Mouse (Mus musculus) embryo, embryonic 11.5 days (tissue): ENCODE measurements around the gene Cmya5.
"Not testable (repeated sequence)": the region's sequence is repeated elsewhere in the genome, so short reads cannot be mapped to it uniquely, and the experiment has no call there.

ENCODE experiments used
- DNase-seq: peaks from one replicate; pipeline ENCODE4 v3.0.0-alpha.2; 2012; ENCODE audit warnings: low read depth, low spot score

The Cmya5 gene

DNA sequence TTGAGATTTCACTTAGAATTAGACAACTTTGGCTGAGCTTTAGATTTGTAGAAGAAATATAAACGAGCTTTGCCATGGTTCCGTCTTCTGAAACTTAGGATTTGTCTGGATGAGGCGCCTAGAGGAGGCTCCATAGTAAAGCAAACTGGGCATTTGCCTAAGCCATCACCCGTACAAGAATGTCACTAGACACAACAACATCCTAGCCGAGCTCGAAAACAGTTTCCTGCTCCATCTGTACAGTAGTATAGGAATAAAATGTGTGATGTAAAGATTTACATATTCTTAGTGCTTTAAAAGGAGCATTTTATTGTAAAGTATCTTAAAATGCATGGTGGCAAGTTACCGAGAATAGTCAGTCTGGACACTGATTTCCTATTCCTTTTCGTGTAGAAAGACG, 22.2 kb downstream of the Cmya5 start:
- no peak for DNase-seq

DNA sequence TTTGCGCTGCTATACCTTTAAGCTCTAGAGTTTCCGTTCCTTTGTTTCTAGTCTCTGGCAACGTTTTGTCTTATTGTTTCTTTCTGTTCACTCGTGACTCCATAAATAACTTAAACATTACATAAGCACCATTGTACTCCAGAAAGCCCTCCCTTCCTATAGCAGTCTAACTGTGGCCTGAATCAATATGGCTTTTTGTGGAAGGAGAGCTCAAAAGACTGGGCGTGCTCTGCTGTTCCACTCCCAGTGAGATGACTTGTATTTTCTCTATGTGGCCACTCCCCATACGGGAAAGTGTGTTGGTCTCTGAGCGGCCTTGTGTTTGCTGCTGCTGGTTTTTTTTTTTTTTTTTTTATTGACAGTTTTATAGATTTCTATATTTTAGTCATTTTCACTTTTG, 27.3 kb downstream of the Cmya5 start:
- DNase-seq = no peak

DNA sequence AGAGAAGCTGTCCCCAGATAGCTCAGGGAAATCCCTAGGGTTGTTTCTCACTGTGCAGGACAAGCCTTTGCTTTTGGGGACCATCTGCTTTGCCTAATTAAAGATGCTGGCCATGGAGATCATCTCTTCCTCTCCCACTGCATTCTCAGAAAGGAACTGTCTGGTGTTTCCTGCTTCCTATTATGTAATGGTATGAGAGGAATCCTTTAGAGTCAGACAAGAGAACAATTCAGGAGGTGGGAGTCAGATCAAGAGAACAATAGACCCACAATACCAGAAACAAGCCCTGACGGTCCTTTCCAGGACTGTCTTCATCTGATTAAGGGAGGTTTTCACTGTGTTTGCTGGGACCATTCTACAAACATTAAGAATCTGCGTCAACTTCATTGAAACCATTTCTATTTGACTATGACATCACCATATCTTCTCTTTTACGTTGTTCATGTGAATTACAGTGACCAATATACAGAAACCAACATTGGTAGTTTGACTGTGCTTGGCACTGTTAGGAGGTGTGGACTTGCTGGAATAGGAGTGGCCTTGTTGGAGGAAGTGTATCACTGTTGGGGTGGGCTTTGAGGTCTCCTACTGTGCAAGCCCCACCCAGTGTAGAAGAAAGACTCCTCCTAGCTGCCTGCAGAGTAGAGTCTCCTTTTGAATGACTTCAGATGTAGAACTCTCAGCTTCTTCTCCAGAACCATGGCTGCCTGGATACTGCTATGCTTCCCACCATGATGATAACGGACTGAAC, 42.0 kb downstream of the Cmya5 start:
- DNase-seq = no peak

DNA sequence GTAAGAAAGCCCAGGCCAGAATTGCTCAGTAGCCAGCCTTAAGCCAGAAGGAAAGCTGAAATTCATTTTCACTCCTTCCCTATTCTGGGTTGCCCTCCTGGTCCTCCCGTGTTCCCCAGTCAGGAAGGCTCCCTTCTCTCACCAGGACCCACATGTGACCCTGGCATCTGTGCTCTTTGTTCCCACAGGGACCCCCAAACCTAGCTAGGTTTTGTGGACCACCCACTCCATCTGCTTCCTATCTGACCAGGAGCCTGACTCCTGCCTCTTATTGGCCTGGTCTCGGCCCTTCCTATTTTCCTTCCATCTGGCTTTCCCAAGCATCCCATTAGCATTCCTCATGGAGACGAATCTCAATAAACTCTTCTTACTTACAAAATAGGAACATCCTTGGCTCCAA, 45.9 kb downstream of the Cmya5 start:
- DNase-seq = no peak

DNA sequence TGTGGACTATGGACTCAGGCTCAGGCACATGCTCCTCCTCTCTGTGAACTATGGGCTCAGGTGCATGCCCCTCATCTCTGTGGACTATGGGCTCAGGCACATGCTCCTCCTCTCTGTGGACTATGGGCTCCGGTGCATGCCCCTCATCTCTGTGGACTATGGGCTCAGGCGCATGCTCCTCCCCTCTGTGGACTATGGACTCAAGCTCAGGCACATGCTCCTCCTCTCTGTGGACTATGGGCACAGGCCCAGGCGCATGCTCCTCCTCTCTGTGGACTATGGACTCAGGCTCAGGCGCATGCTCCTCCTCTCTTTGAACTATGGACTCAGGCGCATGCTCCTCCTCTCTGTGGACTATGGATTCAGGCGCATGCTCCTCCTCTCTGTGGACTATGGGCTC, 47.9 kb downstream of the Cmya5 start:
- no peak for DNase-seq

DNA sequence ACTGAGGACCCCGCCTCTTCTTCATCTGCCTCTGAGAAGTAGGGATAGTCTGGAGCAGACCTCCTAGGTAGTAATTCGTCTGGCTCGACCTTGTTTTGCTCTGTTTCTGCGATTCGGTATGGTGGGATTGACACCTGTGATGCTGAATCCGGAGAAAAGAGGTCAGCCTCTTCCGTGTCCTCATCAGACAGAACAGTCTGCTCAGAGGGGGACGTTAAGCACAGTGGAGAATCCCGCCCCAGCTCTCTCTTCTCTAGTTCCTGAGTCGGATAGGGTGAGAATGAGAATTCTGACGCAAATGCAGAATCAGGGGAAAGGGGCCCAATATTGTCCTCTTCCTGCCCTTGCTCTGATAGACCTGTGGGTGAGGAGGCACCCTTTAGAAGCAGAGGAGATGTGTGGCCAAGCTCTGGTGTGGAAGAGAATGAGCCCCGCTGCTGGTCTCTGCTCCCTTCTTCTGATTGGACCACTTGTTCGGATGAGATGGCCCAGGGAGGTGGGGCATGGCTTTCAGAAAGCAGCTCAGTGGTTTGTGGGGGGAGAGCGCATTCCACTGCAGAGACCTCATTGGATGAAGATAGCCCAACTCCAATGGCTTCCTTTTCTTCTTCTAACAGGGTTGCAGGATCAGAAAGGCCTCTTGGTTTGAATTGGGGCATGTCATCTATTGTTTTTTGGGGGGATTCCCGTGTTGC, 49.3 kb downstream of the Cmya5 start:
- no peak for DNase-seq

DNA sequence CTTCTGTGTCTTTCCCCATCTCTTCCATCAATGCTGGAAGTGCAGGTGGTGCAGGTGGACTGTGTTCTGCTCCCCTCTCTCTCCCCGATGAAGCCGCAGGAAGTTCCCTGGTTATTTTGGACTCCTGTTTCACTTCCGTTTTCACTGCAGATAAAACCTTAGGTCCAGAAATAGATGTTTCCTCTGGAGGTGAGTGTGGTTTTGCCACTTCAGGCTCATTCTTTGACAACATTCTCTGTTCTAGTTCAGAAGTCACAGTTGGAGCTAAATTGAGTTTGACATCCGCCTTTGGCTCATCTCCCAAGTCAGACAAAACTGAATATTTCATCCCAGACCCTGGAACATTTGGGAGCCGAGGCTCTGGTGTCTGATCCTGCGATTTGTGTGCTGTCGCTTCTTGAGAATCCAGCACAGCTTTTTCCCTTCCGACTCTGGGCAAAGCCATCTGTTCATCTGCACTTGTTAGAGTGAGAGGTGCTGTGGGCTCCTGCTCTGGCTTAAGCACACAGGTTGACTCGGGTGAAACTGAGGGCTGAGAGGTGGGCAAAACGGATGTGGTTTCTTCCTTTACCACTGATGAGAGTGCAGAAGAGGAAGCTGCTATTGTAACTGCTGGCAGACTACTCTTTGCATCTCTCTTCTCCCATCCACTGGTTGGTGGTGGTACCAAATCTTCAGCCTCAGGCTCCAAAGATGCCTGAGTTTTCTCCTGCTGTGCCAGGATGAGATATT, 50.2 kb downstream of the Cmya5 start:
- no peak for DNase-seq

DNA sequence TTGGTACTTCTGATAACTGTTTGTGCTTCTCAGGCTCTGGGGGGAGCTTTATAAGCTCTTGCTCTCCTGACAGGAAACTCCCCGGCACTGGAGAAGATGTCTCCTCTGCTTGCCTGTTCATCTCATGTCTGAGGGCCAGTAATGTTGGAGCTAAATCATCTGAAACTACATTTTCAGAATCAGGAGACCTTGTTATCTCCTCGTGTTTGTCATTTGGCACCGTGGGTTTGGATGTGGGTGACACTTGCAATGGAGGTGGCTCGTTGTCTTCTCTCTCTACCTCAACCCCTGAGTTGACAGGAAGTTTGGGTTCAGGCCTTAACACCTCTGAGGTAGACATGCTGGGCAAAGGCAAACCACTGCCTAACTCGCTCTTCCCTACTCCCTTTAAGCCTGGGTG, 50.8 kb downstream of the Cmya5 start:
- DNase-seq = no peak

DNA sequence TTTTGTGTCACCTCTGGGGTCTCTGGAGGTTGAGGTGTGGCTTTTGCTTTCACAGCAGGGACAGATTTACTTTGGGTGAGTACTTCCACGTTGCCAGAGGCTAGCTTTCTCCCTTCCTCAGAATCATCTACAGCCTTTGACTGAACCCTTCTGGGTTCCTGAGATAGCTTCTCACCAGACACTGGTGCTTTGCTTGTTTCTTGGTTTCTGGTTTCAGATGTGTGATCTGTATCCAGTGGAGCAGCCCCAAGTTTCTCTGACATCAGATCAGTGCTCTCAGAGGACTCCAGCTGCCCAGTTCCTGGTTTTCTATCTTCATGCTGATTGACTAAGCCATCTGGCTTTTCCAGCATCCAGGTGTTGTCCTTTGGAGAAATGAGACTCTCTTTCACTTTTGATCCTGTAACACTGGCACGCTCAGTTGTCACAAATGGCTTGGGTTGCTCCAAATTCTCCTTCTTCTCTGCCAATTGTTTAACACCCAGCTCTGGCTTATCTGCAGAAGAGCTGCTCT, 51.6 kb downstream of the Cmya5 start:
- DNase-seq = no peak

DNA sequence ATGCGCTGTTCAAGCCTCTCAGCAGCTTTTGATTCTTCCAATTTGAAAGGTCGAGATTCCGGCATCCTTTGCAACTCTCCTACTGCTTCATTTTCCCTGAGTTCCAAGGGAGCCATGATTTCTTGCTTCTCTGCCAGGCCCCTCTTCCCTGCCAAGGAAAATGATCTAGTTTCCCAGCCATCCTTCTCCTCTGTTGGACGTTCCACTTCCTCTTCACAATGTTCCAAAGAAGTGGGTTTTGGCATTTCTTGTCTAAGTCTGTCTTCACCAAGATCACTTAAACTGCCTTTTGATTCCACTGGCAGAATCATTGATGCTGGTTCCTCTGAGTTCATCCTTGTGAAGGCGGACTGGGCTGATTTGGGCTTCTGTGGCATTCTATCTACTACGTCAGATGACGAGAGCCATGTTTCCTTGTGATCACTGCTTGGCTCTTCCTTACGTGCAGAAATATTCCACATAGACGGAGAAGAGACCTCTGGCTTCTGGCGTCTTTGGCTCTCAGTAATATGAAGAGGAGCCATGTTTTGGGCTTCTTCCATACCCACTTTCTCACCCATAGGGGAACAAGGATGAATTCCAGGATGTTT, 52.6 kb downstream of the Cmya5 start:
- DNase-seq = no peak

DNA sequence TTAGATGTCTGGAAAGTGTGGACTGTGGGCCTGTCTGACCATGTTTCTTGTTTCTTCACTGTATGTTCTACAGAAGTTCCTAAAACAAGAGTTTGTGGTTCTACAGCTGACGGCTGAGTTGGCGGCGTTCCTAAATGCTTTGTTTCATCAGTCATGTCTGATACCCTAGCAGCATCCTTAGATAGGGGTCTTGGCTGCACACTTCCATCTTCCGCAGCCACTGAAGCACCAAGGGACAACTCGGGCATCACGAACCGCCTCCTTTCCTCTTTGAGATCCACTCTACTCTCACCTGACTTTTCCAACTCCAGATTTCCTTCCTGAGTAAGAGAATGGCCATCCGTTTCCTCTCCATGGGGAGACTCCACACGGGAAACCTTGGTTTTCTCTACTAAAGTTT, 53.3 kb downstream of the Cmya5 start:
- no peak for DNase-seq

DNA sequence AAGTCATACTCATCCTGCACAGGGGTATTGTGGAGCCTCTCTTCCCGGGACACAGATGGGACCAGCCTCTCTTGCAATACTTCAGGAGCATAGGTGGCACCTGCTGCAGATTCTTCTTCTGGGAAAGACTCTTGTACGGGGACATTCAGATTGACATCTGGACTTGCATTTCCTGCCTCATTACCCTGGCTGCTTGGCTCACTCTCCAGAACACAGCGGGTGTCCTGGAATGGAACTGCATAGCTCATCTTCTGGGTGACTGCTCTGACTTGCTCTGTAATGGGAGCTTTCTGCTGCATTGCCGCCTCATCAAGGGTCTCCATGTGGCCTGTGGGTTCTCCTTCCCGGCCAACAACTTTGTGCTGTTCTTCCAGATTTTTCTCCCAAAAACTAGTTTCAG, 55.0 kb downstream of the Cmya5 start:
- no peak for DNase-seq

DNA sequence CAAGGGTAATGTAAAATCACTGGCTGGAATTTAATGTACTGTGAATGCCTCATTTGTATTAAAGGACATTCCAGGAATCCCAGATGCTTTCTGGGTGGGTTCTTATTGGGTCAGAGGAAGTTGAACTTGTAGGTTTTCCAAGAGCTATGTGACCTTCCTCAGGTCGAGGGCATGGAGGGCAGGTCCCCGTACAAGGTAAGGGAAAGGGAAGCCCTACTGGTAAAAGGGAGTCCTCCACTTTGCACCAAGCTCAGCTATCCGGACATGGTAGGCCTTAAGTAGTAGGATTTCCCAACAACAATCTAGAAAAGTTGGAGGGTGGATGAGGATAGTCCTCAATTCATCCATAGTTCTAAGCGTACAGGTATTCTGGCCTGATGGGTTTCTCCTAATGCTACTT, 58.8 kb downstream of the Cmya5 start:
- DNase-seq = no peak

DNA sequence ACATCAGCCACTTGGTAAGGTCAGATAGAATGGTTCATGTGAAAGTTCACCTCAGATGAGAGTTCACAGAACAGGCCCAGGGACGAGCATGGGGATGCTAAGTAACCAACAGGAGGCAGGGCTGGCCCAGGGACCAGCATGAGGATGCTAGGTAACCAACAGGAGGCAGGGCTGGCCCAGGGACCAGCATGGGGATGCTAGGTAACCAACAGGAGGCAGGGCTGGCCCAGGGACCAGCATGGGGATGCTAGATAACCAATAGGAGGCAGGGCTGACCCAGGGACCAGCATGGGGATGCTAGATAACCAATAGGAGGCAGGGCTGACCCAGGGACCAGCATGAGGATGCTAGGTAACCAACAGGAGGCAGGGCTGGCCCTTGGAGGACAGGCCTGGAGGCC, 62.2 kb downstream of the Cmya5 start:
- not testable (repeated sequence) for DNase-seq

DNA sequence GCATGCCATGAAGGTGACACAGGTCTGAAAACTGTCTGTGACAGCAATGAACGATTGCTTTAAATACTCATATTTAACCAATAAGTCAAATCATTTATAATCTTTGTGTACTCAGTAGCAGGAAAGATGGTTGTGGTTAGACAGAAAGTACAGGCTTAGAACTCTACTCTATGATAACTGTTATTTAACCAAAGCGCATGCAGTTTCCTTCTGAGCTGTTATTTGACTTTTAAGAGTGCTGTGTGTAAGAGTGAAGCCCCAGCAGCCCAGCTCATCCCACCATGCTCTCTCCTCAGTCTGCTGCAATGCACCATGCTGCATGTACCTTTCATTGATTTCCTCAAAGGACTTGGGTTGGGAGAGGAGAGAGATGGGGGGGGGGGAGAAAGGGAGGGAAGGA, 63.7 kb downstream of the Cmya5 start:
- no peak for DNase-seq

DNA sequence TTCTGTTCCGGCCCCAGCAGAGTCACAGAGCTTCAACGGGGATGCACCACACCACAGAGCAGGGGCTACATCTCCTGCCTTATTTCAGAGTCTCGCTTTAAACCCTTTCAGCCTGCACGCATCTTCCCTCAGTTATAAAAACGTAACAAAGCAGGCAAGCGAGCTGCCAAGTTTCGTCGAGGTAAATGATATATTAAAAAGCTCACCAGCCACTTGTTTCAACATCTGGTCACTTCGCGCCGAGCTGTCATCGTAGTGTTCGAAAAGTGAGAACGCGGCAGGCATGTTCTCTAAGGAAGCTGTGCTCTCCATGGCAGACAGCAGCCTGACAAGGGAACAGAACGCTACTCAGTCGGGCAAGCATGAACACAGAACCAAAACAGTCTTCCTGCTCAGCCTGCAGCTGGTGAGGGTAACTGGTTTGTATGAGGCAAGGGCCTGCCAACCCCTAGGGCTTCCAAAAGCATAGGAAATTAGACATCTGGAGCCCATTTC, 70.3 kb downstream of the Cmya5 start:
- no peak for DNase-seq

DNA sequence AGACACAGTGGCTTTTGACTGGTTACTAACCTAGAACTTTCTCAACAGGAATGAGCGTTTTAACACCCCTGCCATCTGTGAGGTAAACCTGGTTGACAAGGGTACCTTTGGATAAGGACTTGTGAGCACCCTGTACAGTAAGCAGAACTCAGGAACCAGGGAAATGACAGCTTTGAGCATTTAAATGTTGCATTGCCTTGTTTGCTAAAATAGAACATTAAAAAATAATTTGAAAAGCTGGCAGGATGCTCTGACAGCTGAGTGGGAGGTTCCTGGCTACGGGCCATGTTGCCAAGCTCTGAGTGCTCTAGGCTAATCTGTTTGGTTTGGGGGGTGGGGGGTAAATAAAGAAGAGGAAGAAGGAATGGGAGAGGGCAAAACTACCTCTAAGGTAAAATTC, 70.9 kb downstream of the Cmya5 start:
- DNase-seq = no peak

DNA sequence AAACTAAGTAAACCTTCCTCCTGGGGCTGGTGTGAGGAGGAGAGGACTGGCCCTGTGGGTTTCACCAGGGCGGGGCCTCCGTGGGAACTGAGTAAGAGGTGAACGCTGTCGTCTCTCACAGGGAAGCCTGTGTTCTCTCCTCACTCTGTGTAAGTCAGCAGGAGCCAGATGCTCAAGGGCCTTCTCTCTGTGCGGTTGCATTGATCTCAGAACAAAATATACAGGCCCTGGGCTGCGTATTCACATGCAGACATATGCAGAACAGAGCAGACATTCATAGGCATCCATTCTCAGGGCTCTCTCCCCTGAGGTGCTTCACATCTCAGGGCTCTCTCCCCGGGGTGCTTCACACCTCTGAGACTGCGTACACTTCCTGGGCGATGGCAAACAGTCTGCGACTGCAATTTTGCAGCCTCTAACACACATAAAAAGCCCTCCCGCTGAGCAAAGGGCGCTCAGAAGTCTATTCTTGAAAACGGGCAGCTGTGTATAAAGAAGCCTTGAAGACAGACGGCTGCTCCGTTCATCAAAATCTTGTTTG, 71.6 kb downstream of the Cmya5 start:
- no peak for DNase-seq

DNA sequence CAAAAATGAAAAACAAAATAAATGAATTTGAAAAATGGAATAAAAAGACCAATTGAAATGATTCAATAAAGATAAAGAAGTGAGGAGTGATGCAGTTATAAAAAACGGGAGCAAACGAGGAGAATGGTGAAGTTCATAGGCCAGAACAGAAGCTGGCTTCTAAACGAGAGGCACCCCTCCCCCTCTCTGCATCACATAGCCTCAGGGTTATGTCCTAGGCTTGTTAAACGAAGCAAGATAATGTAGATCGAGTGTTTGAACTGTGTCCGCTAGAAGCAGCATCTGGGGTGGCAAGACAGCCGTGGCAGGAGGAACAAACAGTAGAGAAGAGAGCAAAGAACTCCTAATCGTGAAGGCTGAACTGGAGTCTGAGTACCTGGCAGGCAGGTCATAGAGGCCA, 74.1 kb downstream of the Cmya5 start:
- DNase-seq = no peak

DNA sequence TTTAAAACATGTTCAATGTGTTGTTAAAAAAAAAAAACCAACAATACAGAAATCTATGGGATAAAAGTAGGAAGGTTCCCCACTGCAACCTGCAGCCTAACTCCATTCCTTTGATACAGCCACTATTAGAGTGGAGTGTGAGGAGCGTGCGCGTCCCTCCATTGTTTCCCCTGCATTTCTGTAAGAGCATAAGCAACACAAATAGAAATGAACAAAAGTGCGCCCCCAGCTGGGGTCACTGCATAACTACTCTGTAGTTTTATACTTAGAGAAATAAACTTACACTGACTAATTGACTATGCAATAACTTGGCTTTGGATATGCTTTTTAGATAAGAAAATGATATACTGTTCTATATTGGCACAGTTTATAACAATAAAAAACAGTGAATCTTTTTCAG, 75.0 kb downstream of the Cmya5 start:
- DNase-seq = no peak

DNA sequence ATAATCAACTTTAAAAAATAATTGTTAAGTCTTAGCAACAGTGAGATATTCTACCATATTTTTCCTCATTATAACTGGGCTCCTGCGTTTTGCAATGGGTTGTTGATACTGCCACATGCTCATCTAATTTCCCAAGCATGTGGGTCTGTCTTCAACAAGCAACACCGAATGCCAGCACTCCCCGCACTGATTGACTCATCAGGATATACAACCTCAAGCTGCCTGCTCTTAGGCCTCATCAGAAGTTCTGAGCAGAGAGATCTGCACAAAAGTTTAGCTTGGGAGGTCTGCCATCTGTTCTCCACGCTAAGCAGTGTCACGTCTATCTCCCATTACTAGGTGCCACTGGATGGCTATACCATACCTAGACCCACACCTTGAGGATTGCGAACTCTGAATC, 76.2 kb downstream of the Cmya5 start:
- no peak for DNase-seq
